Mouse (Mus musculus): ENCODE results near the gene Gm19935. TPM values are rescaled to one million over a fixed set of nuclear protein-coding genes. Genes with fewer than 3 reads are reported as not detected.
A peak's percentile ranks its signal among the peaks of the same experiment; 100 is the strongest.

The Gm19935 gene
- polyA plus RNA-seq (2016; fragmentation: Nextera tagmentation; extraction: Ambion mirVana), result not detected in 2 replicates

GRCm38 (mm10) chr8:90817293-90817692 lies at the start of gene Gm19935:
Gene Gm19935, minus strand, starts transcription at chr8:90817393.
- Histone ChIP-seq H3K27me3 (ENCODE audit: insufficient read depth, poor library complexity, severe bottlenecking) (no peaks in the 10 kb centered on the region), H3K9me3 (no peaks in the 10 kb centered on the region), H3K36me3 (no peaks in the 10 kb centered on the region), H3K27ac (no peak within 1 kb of the TSS), H3K4me3 (no peak within 1 kb of the TSS), H3K4me1 (peaks cover 4% of the 10 kb centered on the region; the same call in 1 of the 2 replicates)
- DNase-seq (ENCODE audit: low spot score), result no peak
- 89% methylated on average over 2 of the region's 2 CpGs for WGBS

GRCm38 (mm10) chr8:90862038-90862437 lies 44.8 kb upstream of the Gm19935 start:
- H3K36me3 ChIP-seq, result no peaks in the 10 kb centered on the region
- H3K4me1 ChIP-seq, result peaks cover 18% of the 10 kb centered on the region
- peak overlapping the region; percentile 28 for H3K4me3 ChIP-seq
- WGBS, result 3% methylated on average over 9 of the region's 9 CpGs
- no peaks in the 10 kb centered on the region for H3K9me3 ChIP-seq
- peak; percentile 92 for DNase-seq (ENCODE audit: low spot score)
- peak overlapping the region; percentile 82 for H3K27ac ChIP-seq
- no peaks in the 10 kb centered on the region for H3K27me3 ChIP-seq (ENCODE audit: insufficient read depth, poor library complexity, severe bottlenecking)

- Histone ChIP-seq H3K4me3 (peak overlapping the region; percentile 28), H3K27ac (peak overlapping the region; percentile 82), H3K9me3 (no peaks in the 10 kb centered on the region), H3K36me3 (no peaks in the 10 kb centered on the region), H3K4me1 (peaks cover 25% of the 10 kb centered on the region), H3K27me3 (ENCODE audit: insufficient read depth, poor library complexity, severe bottlenecking) (no peaks in the 10 kb centered on the region)
- 10% methylated on average over 9 of the region's 9 CpGs for WGBS
- DNase-seq (ENCODE audit: low spot score), result no peak
Observed at GRCm38 (mm10) chr8:90861266-90861944, 44.2 kb upstream of the Gm19935 start.

- Histone ChIP-seq H3K36me3 (no peaks in the 10 kb centered on the region), H3K27ac (no peak overlapping the region), H3K9me3 (no peaks in the 10 kb centered on the region), H3K27me3 (ENCODE audit: insufficient read depth, poor library complexity, severe bottlenecking) (no peaks in the 10 kb centered on the region), H3K4me3 (no peak overlapping the region), H3K4me1 (peaks cover 37% of the 10 kb centered on the region)
- WGBS, result 92% methylated on average over 2 of the region's 2 CpGs
- no peak for DNase-seq (ENCODE audit: low spot score)
Observed at GRCm38 (mm10) chr8:90858071-90858470, 40.9 kb upstream of the Gm19935 start.

- Histone ChIP-seq H3K36me3 (no peaks in the 10 kb centered on the region), H3K27me3 (ENCODE audit: insufficient read depth, poor library complexity, severe bottlenecking) (no peaks in the 10 kb centered on the region), H3K27ac (no peak overlapping the region), H3K4me3 (no peak overlapping the region), H3K4me1 (peaks cover 28% of the 10 kb centered on the region), H3K9me3 (no peaks in the 10 kb centered on the region)
- no peak for DNase-seq (ENCODE audit: low spot score)
- WGBS, result 55% methylated on average over 1 of the region's 1 CpGs
Observed at GRCm38 (mm10) chr8:90856952-90857351, 39.8 kb upstream of the Gm19935 start.

GRCm38 (mm10) chr8:90856171-90856570 lies 39.0 kb upstream of the Gm19935 start:
- Histone ChIP-seq H3K36me3 (no peaks in the 10 kb centered on the region), H3K4me1 (peaks cover 20% of the 10 kb centered on the region), H3K27me3 (ENCODE audit: insufficient read depth, poor library complexity, severe bottlenecking) (no peaks in the 10 kb centered on the region), H3K9me3 (no peaks in the 10 kb centered on the region), H3K4me3 (no peak overlapping the region), H3K27ac (no peak overlapping the region)
- DNase-seq (ENCODE audit: low spot score), result no peak
- 83% methylated on average over 3 of the region's 3 CpGs for WGBS

GRCm38 (mm10) chr8:90854671-90855161 lies 37.5 kb upstream of the Gm19935 start:
- Histone ChIP-seq H3K9me3 (no peaks in the 10 kb centered on the region), H3K27me3 (ENCODE audit: insufficient read depth, poor library complexity, severe bottlenecking) (no peaks in the 10 kb centered on the region), H3K27ac (peak overlapping the region; percentile 80), H3K4me3 (peak overlapping the region; percentile 41), H3K4me1 (peaks cover 19% of the 10 kb centered on the region), H3K36me3 (no peaks in the 10 kb centered on the region)
- DNase-seq (ENCODE audit: low spot score), result peak; percentile 84
- WGBS, result 12% methylated on average over 10 of the region's 10 CpGs

- Histone ChIP-seq H3K27ac (peak overlapping the region; percentile 80), H3K27me3 (ENCODE audit: insufficient read depth, poor library complexity, severe bottlenecking) (no peaks in the 10 kb centered on the region), H3K36me3 (no peaks in the 10 kb centered on the region), H3K4me3 (peak overlapping the region; percentile 41), H3K9me3 (no peaks in the 10 kb centered on the region), H3K4me1 (peaks cover 21% of the 10 kb centered on the region)
- DNase-seq (ENCODE audit: low spot score), result no peak
- WGBS, result 73% methylated on average over 9 of the region's 9 CpGs
Observed at GRCm38 (mm10) chr8:90853971-90854670, 36.9 kb upstream of the Gm19935 start.

GRCm38 (mm10) chr8:90851544-90851943 lies 34.4 kb upstream of the Gm19935 start:
- Histone ChIP-seq H3K36me3 (no peaks in the 10 kb centered on the region), H3K9me3 (no peaks in the 10 kb centered on the region), H3K4me3 (no peak overlapping the region), H3K27ac (no peak overlapping the region), H3K27me3 (ENCODE audit: insufficient read depth, poor library complexity, severe bottlenecking) (no peaks in the 10 kb centered on the region), H3K4me1 (peaks cover 16% of the 10 kb centered on the region)
- WGBS, result 41% methylated on average over 8 of the region's 8 CpGs
- DNase-seq (ENCODE audit: low spot score), result no peak

GRCm38 (mm10) chr8:90849462-90850050 lies 32.4 kb upstream of the Gm19935 start:
- H3K4me1 ChIP-seq, result peaks cover 6% of the 10 kb centered on the region
- WGBS, result 56% methylated on average over 11 of the region's 11 CpGs
- DNase-seq (ENCODE audit: low spot score), result no peak

GRCm38 (mm10) chr8:90847980-90848379 lies 30.8 kb upstream of the Gm19935 start:
- H3K4me1 ChIP-seq, result 0 out of 2 replicates have a peak, but pooled peaks cover 2% of the 10 kb centered on the region
- H3K9me3 ChIP-seq, result no peaks in the 10 kb centered on the region
- H3K4me3 ChIP-seq, result no peak overlapping the region
- no peaks in the 10 kb centered on the region for H3K27me3 ChIP-seq (ENCODE audit: insufficient read depth, poor library complexity, severe bottlenecking)
- no peak overlapping the region for H3K27ac ChIP-seq
- WGBS, result 87% methylated on average over 7 of the region's 7 CpGs
- no peaks in the 10 kb centered on the region for H3K36me3 ChIP-seq
- DNase-seq (ENCODE audit: low spot score), result no peak

More at GRCm38 (mm10) chr8:90849462-90850050, 32.4 kb upstream of the Gm19935 start:
- Histone ChIP-seq H3K27ac (no peak overlapping the region), H3K4me3 (no peak overlapping the region), H3K36me3 (no peaks in the 10 kb centered on the region), H3K9me3 (no peaks in the 10 kb centered on the region), H3K27me3 (ENCODE audit: insufficient read depth, poor library complexity, severe bottlenecking) (no peaks in the 10 kb centered on the region)

GRCm38 (mm10) chr8:90844179-90844967 lies 27.2 kb upstream of the Gm19935 start:
- Histone ChIP-seq H3K9me3 (no peaks in the 10 kb centered on the region), H3K4me1 (0 out of 2 replicates have a peak, but pooled peaks cover 2% of the 10 kb centered on the region), H3K4me3 (no peak overlapping the region), H3K27me3 (ENCODE audit: insufficient read depth, poor library complexity, severe bottlenecking) (no peaks in the 10 kb centered on the region), H3K27ac (no peak overlapping the region), H3K36me3 (no peaks in the 10 kb centered on the region)
- 68% methylated on average over 9 of the region's 9 CpGs for WGBS
- DNase-seq (ENCODE audit: low spot score), result no peak
